Comparison of ENCODE assay signal across 9 mouse cellular contexts in the genomic region with DNA sequence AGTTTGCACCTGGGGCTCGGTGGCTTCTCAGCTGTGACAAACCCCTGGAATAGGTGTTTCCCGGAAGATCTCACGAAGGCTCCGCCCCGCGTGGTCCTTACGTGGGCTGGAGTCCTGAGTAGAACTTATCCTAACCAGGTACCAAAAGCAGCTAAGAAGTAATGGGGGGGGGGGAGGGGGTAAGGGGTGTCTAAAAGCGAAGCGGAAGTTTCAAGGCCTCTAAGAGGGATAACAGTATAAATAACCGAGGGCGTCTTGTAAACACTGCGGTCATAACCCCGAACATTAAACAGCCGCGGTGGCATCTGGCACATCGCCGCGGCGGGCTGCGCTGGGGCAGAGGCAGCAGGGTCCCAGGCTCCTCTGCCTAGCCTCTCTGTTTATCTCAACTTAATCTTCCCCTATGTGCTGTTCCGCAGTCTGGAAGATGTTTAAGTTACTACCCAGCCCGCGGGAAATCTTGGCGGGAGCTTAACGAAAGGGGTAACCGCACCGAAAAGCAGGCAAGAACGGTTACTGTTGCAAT. TPM values are rescaled to one million over a fixed set of nuclear protein-coding genes. Genes with fewer than 3 reads are reported as not detected.
DNase-seq lines count a peak whose midpoint lies in the region; ATAC-seq lines count a peak whose summit lies in the region.
"Had no signal": no experiment of that assay in that cellular context is flagged by ENCODE, and none has a peak within 500 bp of the region (broad histone marks: within the 10 kb centered on the region; RNA-seq: fewer than 3 reads in every experiment).

No protein-coding gene starts in this region.

- peak overlapping the region; percentile 44 for H3K4me3 ChIP-seq in kidney, embryonic 15.5 days (replicated peaks)
- H3K4me3 ChIP-seq in embryonic facial prominence, embryonic 12.5 days: peak overlapping the region; percentile 10; the same call in 1 of the 2 replicates
- H3K4me3 ChIP-seq in limb, embryonic 10.5 days: peak overlapping the region; percentile 17; the same call in 1 of the 2 replicates
- no peak overlapping the region for H3K4me3 ChIP-seq in neural tube, embryonic 11.5 days (ENCODE audit: low read depth, low read length)

- H3K27ac ChIP-seq in kidney, embryonic 15.5 days: peak overlapping the region; percentile 87
- H3K27ac ChIP-seq in embryonic facial prominence, embryonic 12.5 days: no peak overlapping the region
- no peak overlapping the region for H3K27ac ChIP-seq in limb, embryonic 10.5 days
- no peak overlapping the region for H3K27ac ChIP-seq in neural tube, embryonic 11.5 days (ENCODE audit: low read depth, low read length)

- peak overlapping the region; percentile 43 for H3K9ac ChIP-seq in kidney, embryonic 15.5 days
- no peak overlapping the region for H3K9ac ChIP-seq in embryonic facial prominence, embryonic 12.5 days
- no peak overlapping the region for H3K9ac ChIP-seq in neural tube, embryonic 11.5 days (ENCODE audit: low read length)

- no peaks in the 10 kb centered on the region for H3K36me3 ChIP-seq in kidney, embryonic 15.5 days
- no peaks in the 10 kb centered on the region for H3K36me3 ChIP-seq in embryonic facial prominence, embryonic 12.5 days
- no peaks in the 10 kb centered on the region for H3K36me3 ChIP-seq in limb, embryonic 10.5 days
- H3K36me3 ChIP-seq in neural tube, embryonic 11.5 days (ENCODE audit: control insufficient read depth, insufficient read depth, low read length): no peaks in the 10 kb centered on the region

- 2% methylated on average over 28 of the region's 28 CpGs for WGBS in kidney, embryonic 15.5 days
- WGBS in embryonic facial prominence, embryonic 12.5 days: under 1% methylated on average over 28 of the region's 28 CpGs
- WGBS in limb, embryonic 10.5 days: under 1% methylated on average over 28 of the region's 28 CpGs
- WGBS in neural tube, embryonic 11.5 days: under 1% methylated on average over 28 of the region's 28 CpGs

- peaks cover 26% of the 10 kb centered on the region for H3K27me3 ChIP-seq in kidney, embryonic 15.5 days
- H3K27me3 ChIP-seq in embryonic facial prominence, embryonic 12.5 days: peaks cover 87% of the 10 kb centered on the region
- peaks cover 96% of the 10 kb centered on the region for H3K27me3 ChIP-seq in limb, embryonic 10.5 days (ENCODE audit: low read depth, poor library complexity, severe bottlenecking)
- H3K27me3 ChIP-seq in neural tube, embryonic 11.5 days (ENCODE audit: control insufficient read depth, insufficient read depth, low read length): peaks cover 88% of the 10 kb centered on the region
- H3K27me3 ChIP-seq: CH12.LX had no signal

- H3K4me2 ChIP-seq in kidney, embryonic 15.5 days: peak overlapping the region; percentile 63
- peak overlapping the region; percentile 19; the same call in 1 of the 2 replicates for H3K4me2 ChIP-seq in embryonic facial prominence, embryonic 12.5 days (replicated peaks)
- no peak overlapping the region for H3K4me2 ChIP-seq in neural tube, embryonic 11.5 days (ENCODE audit: low read depth)

- no peaks in the 10 kb centered on the region for H3K9me3 ChIP-seq in kidney, embryonic 15.5 days (replicated peaks)
- H3K9me3 ChIP-seq in embryonic facial prominence, embryonic 12.5 days: no peaks in the 10 kb centered on the region
- no peaks in the 10 kb centered on the region for H3K9me3 ChIP-seq in limb, embryonic 10.5 days (replicated peaks)
- H3K9me3 ChIP-seq in neural tube, embryonic 11.5 days (ENCODE audit: control insufficient read depth, low read length): no peaks in the 10 kb centered on the region

- DNase-seq in kidney, adult 8-10 months: no peak
- peak; percentile 59 for DNase-seq in limb, embryonic 10.5 days (ENCODE audit: low spot score)
- DNase-seq in neural tube, embryonic 11.5 days (ENCODE audit: low spot score): peak; percentile 44
- no peak for DNase-seq in urinary bladder, postnatal 4 days (ENCODE audit: low spot score in 2 of 2)
- no peak for DNase-seq in spleen, postnatal 10 days (ENCODE audit: low spot score in 2 of 2)
- no peak for DNase-seq in MN1 (ENCODE audit: low spot score)

- no peak for ATAC-seq in kidney, embryonic 15.5 days (replicated peaks; ENCODE audit: low FRiP score)
- ATAC-seq in embryonic facial prominence, embryonic 12.5 days (ENCODE audit: insufficient number of reproducible peaks, insufficient read depth, low FRiP score, low TSS enrichment): no peak
- ATAC-seq in neural tube, embryonic 11.5 days (ENCODE audit: insufficient read depth, low FRiP score, low TSS enrichment): no peak

- H3K4me1 ChIP-seq in kidney, embryonic 15.5 days: peaks cover 52% of the 10 kb centered on the region
- peaks cover 6% of the 10 kb centered on the region; the same call in 1 of the 2 replicates for H3K4me1 ChIP-seq in embryonic facial prominence, embryonic 12.5 days
- peaks cover 35% of the 10 kb centered on the region for H3K4me1 ChIP-seq in limb, embryonic 10.5 days
- no peaks in the 10 kb centered on the region for H3K4me1 ChIP-seq in neural tube, embryonic 11.5 days (ENCODE audit: control insufficient read depth, insufficient read depth, low read length)

RNA-seq across cellular contexts. Expression of gene Tcf21, which starts 3.7 kb away (rescaled TPM):
- polyA plus RNA-seq in kidney, embryonic 15.5 days (2015; fragmentation: Nextera tagmentation; extraction: Ambion mirVana): 325 and 329 TPM in 2 replicates
- 2.5 TPM in 2 replicates for polyA plus RNA-seq in embryonic facial prominence, embryonic 12.5 days (2016; fragmentation: Nextera tagmentation; extraction: Ambion mirVana)
- polyA plus RNA-seq in limb, embryonic 10.5 days (2016; fragmentation: Nextera tagmentation; extraction: Ambion mirVana): 0.71 and 2.7 TPM in 2 replicates
- 0.40 and 0.69 TPM in 2 replicates for polyA plus RNA-seq in neural tube, embryonic 11.5 days (2014; fragmentation: Nextera tagmentation; extraction: Ambion mirVana)

Comparison
In these comparisons a context has a peak if more than half of its experiments do, and no peak if none do; other contexts are left out.
1. DNase-seq: peak in limb, embryonic 10.5 days (single experiment) and neural tube, embryonic 11.5 days (single experiment); none in kidney, adult 8-10 months (0 of 2), urinary bladder, postnatal 4 days (0 of 2), spleen, postnatal 10 days (0 of 2) and MN1 (single experiment).
2. RNA of gene Tcf21, which starts 3.7 kb away (polyA plus RNA-seq): 325 to 329 TPM in kidney, embryonic 15.5 days; 2.5 TPM in embryonic facial prominence, embryonic 12.5 days, 0.71 to 2.7 TPM in limb, embryonic 10.5 days and 0.40 to 0.69 TPM in neural tube, embryonic 11.5 days; every median in the first group is over 10 times any median in the second.